Mouse (Mus musculus): ENCODE data around the gene Fli1.

- TF ChIP-seq CTCF (IDR thresholded peaks at IDR 0.05; ENCODE audit: extremely low read depth, insufficient read depth, insufficient read length, insufficient replicate concordance) (no peak), POLR2A (IDR thresholded peaks at IDR 0.05; ENCODE audit: low read depth, low read length) (no peak)
These were observed 53.3 kb downstream of the Fli1 start for GRCm38 (mm10) chr9:32489315-32489714.
